Mouse (Mus musculus): ENCODE measurements at regions not wholly inside any gene's neighbourhood (a gene's known extent, or its start where the extent isn't known, plus 50 kb on each side); places are given as distances from the start of the nearest gene placed in this dataset.

- TF ChIP-seq CTCF (conservative IDR thresholded peaks at IDR 0.05; ENCODE audit: insufficient read depth, insufficient read length, low read depth, low read length) = no peak
- TF ChIP-seq POLR2A (IDR thresholded peaks at IDR 0.05; ENCODE audit: low read depth, low read length) = no peak
Measured at GRCm38 (mm10) chr9:112983353-112983752, 724.7 kb downstream of the Pdcd6ip start.
